In genomic region chr9:58113279-58113884, GRCm38 (mm10) we compare ENCODE assay signal across 8 mouse cellular contexts. TPM values are rescaled to one million over a fixed set of nuclear protein-coding genes. Genes with fewer than 3 reads are reported as not detected.
DNase-seq lines count a peak whose midpoint lies in the region; ATAC-seq and TF ChIP-seq lines count a peak whose summit lies in the region.

No protein-coding gene starts in this region.

- TF ChIP-seq EP300 in heart, postnatal 0 days (IDR thresholded peaks at IDR 0.05; ENCODE audit: low read depth): no peak

- H3K27ac ChIP-seq in heart, postnatal 0 days (ENCODE audit: low read depth): no peak overlapping the region
- H3K27ac ChIP-seq in hindbrain, postnatal 0 days: peak overlapping the region; percentile 74
- peak overlapping the region; percentile 95 for H3K27ac ChIP-seq in midbrain, embryonic 14.5 days (replicated peaks; ENCODE audit: low read depth, low read length)

- intact Hi-C loops in heart, postnatal 25 days (cut with DNase I): no loop called here

- no peaks in the 10 kb centered on the region; the same call in 1 of the 2 replicates for H3K4me1 ChIP-seq in heart, postnatal 0 days (ENCODE audit: control insufficient read depth, insufficient read depth)
- H3K4me1 ChIP-seq in hindbrain, postnatal 0 days (ENCODE audit: insufficient read depth, low read length): peaks cover 26% of the 10 kb centered on the region; the same call in 1 of the 2 replicates
- H3K4me1 ChIP-seq in midbrain, embryonic 14.5 days (ENCODE audit: control insufficient read depth, insufficient read depth, low read length): peaks cover 58% of the 10 kb centered on the region

- H3K9ac ChIP-seq in heart, postnatal 0 days (replicated peaks; ENCODE audit: low read depth, low read length): no peak overlapping the region
- peak overlapping the region; percentile 5; the same call in 1 of the 2 replicates for H3K9ac ChIP-seq in hindbrain, postnatal 0 days (replicated peaks; ENCODE audit: low read length)
- H3K9ac ChIP-seq in midbrain, embryonic 14.5 days (replicated peaks; ENCODE audit: low read length): peak overlapping the region; percentile 6; the same call in 1 of the 2 replicates

- no peak for TF ChIP-seq CTCF in heart, postnatal 0 days (IDR thresholded peaks at IDR 0.05; ENCODE audit: low read depth)
- no peak for TF ChIP-seq CTCF in hindbrain, postnatal 0 days (IDR thresholded peaks at IDR 0.05; ENCODE audit: low read depth)

- peaks cover 43% of the 10 kb centered on the region for H3K27me3 ChIP-seq in heart, postnatal 0 days (ENCODE audit: control insufficient read depth, insufficient read depth, low read length)
- no peaks in the 10 kb centered on the region for H3K27me3 ChIP-seq in hindbrain, postnatal 0 days (ENCODE audit: insufficient read depth, low read length)
- H3K27me3 ChIP-seq in midbrain, embryonic 14.5 days (ENCODE audit: control insufficient read depth, insufficient read depth, low read length): no peaks in the 10 kb centered on the region

- DNase-seq in heart, postnatal 0 days (ENCODE audit: low spot score): no peak
- DNase-seq in heart, postnatal 25 days (ENCODE audit: low spot score): no peak
- DNase-seq in embryo, embryonic 10.5 days (ENCODE audit: low spot score): peak; percentile 70
- DNase-seq in hindbrain, postnatal 0 days (ENCODE audit: low spot score): peak; percentile 38
- DNase-seq in midbrain, embryonic 14.5 days: peak; percentile 73
- DNase-seq in frontal cortex, postnatal 25 days (ENCODE audit: low spot score in 2 of 2): no peak
- no peak for DNase-seq in adrenal gland, adult 2 months
- DNase-seq in layer of hippocampus, adult 8-10 months (ENCODE audit: low spot score in 2 of 2): no peak

- WGBS in heart, postnatal 0 days: 14% methylated on average over 22 of the region's 22 CpGs
- WGBS in hindbrain, postnatal 0 days: 7% methylated on average over 22 of the region's 22 CpGs
- WGBS in midbrain, embryonic 14.5 days: 2% methylated on average over 22 of the region's 22 CpGs

- peak overlapping the region; percentile 52 for H3K4me2 ChIP-seq in heart, postnatal 0 days (ENCODE audit: low read depth, low read length)
- H3K4me2 ChIP-seq in hindbrain, postnatal 0 days (ENCODE audit: low read depth, low read length): peak overlapping the region; percentile 34
- H3K4me2 ChIP-seq in midbrain, embryonic 14.5 days (ENCODE audit: low read length): peak overlapping the region; percentile 41

- no peaks in the 10 kb centered on the region for H3K36me3 ChIP-seq in heart, postnatal 0 days (replicated peaks; ENCODE audit: control insufficient read depth, insufficient read depth, low read length)
- no peaks in the 10 kb centered on the region for H3K36me3 ChIP-seq in hindbrain, postnatal 0 days (ENCODE audit: insufficient read depth, low read length)
- H3K36me3 ChIP-seq in midbrain, embryonic 14.5 days (ENCODE audit: control insufficient read depth, insufficient read depth, low read length): no peaks in the 10 kb centered on the region

- peak overlapping the region; percentile 24 for H3K4me3 ChIP-seq in heart, postnatal 0 days (ENCODE audit: low read depth, low read length)
- no peak overlapping the region; the same call in 1 of the 2 replicates for H3K4me3 ChIP-seq in hindbrain, postnatal 0 days (ENCODE audit: low read length)
- peak overlapping the region; percentile 9; the same call in 1 of the 2 replicates for H3K4me3 ChIP-seq in midbrain, embryonic 14.5 days (replicated peaks; ENCODE audit: low read depth, low read length)

- no peak for ATAC-seq in heart, postnatal 0 days (ENCODE audit: insufficient read depth, low read depth)
- peak; percentile 4; the same call in 1 of the 2 replicates for ATAC-seq in hindbrain, postnatal 0 days
- peak; percentile 22 for ATAC-seq in midbrain, embryonic 14.5 days (ENCODE audit: low FRiP score, low TSS enrichment)

- no peaks in the 10 kb centered on the region for H3K9me3 ChIP-seq in heart, postnatal 0 days (replicated peaks; ENCODE audit: control insufficient read depth, low read length)
- H3K9me3 ChIP-seq in hindbrain, postnatal 0 days (ENCODE audit: low read length): no peaks in the 10 kb centered on the region
- no peaks in the 10 kb centered on the region for H3K9me3 ChIP-seq in midbrain, embryonic 14.5 days (ENCODE audit: control insufficient read depth, low read length)

RNA-seq across cellular contexts. Expression of gene Ccdc33, which starts 5.2 kb away (rescaled TPM):
- total RNA-seq in heart, postnatal 0 days (2014; rRNA removed; ENCODE audit: low replicate concordance): not detected in 2 replicates
- 0.25 TPM in 1 of 2 replicates, not detected in the other for polyA plus RNA-seq in heart, postnatal 0 days (2015; fragmentation: Nextera tagmentation; extraction: Ambion mirVana)
- not detected for total RNA-seq in heart, postnatal 25 days (2021)
- 0.52 and 1.4 TPM in 2 replicates for total RNA-seq in hindbrain, postnatal 0 days (2014; rRNA removed)
- polyA plus RNA-seq in hindbrain, postnatal 0 days (2015; fragmentation: Nextera tagmentation; extraction: Ambion mirVana): 0.75 and 1.2 TPM in 2 replicates
- polyA plus RNA-seq in midbrain, embryonic 14.5 days (2014; fragmentation: Nextera tagmentation; extraction: Ambion mirVana): 0.09 and 0.54 TPM in 2 replicates
- under 1 TPM; 0.21 to 0.84 TPM for total RNA-seq in adrenal gland, adult 2 months (2021)
- polyA plus RNA-seq in adrenal gland, adult 2 months (2012; rRNA removed): 0.18 and 0.34 TPM in 2 replicates
- total RNA-seq in layer of hippocampus, adult 8-10 months (2022): 1 to 10 TPM in 3 of 4 experiments, under 1 TPM in 1; 0.87 to 2.0 (median 1.3) TPM

RNA-seq across cellular contexts. Expression of gene Stra6, which starts 49.8 kb away (rescaled TPM):
- not detected in 2 replicates for total RNA-seq in heart, postnatal 0 days (2014; rRNA removed; ENCODE audit: low replicate concordance)
- 0.05 and 0.11 TPM in 2 replicates for polyA plus RNA-seq in heart, postnatal 0 days (2015; fragmentation: Nextera tagmentation; extraction: Ambion mirVana)
- total RNA-seq in heart, postnatal 25 days (2021): 1 to 10 TPM in 1 of 2 experiments, under 1 TPM in 1; 0.23 to 1.0 TPM
- 16.0 and 19.2 TPM in 2 replicates for total RNA-seq in hindbrain, postnatal 0 days (2014; rRNA removed)
- polyA plus RNA-seq in hindbrain, postnatal 0 days (2015; fragmentation: Nextera tagmentation; extraction: Ambion mirVana): 7.5 TPM in 2 replicates
- polyA plus RNA-seq in midbrain, embryonic 14.5 days (2014; fragmentation: Nextera tagmentation; extraction: Ambion mirVana): 2.3 and 10.1 TPM in 2 replicates
- total RNA-seq in adrenal gland, adult 2 months (2021): 1 to 10 TPM; 1.5 to 1.8 TPM
- 2.0 and 2.6 TPM in 2 replicates for polyA plus RNA-seq in adrenal gland, adult 2 months (2012; rRNA removed)
- 10 to 100 TPM; 17.0 to 22.6 (median 18.2) TPM for total RNA-seq in layer of hippocampus, adult 8-10 months (2022)

Comparison
In these comparisons a context has a peak if more than half of its experiments do, and no peak if none do; other contexts are left out.
1. DNase-seq: peak in embryo, embryonic 10.5 days (single experiment), hindbrain, postnatal 0 days (single experiment) and midbrain, embryonic 14.5 days (single experiment); none in heart, postnatal 0 days (single experiment), heart, postnatal 25 days (single experiment), frontal cortex, postnatal 25 days (0 of 2), adrenal gland, adult 2 months (single experiment) and layer of hippocampus, adult 8-10 months (0 of 2).
2. Peak in every context shown above with its lines, with median percentiles within 50 percentile points of each other: H3K4me2 ChIP-seq.